Mouse (Mus musculus) E14TG2a.4 (cell line): ENCODE data around the gene Myo7a.

Source experiments
- CTCF ChIP-seq: conservative IDR thresholded peaks from 2 replicates; pipeline ENCODE4 v1.5.1; 2014; ENCODE audit warnings: low read length
- NANOG ChIP-seq: IDR thresholded peaks from 2 replicates; pipeline ENCODE4 v1.6.1; 2014; ENCODE audit warnings: borderline replicate concordance, low read length, mixed read lengths
- POU5F1 ChIP-seq: IDR thresholded peaks from 2 replicates; pipeline ENCODE4 v1.6.1; 2014; ENCODE audit warnings: low read length, borderline replicate concordance

GRCm38 (mm10) chr7:98139216-98139615, 19.9 kb upstream of the Myo7a start:
- TF ChIP-seq CTCF: no peak
- TF ChIP-seq POU5F1: no peak
- TF ChIP-seq NANOG: no peak
